Mouse (Mus musculus) testis, adult 2 months (tissue): ENCODE measurements around the gene Ercc6.

Experiments used
- CTCF ChIP-seq: fragments of 200-500 bp; IDR thresholded peaks from 2 replicates; pipeline ENCODE4 v1.5.1; 2012; ENCODE audit warnings: low read depth, mild to moderate bottlenecking, inconsistent platforms, low read length, moderate library complexity; ENCODE audit not compliant: control insufficient read depth, insufficient read depth, insufficient replicate concordance
- POLR2A ChIP-seq: fragments of 200-500 bp; IDR thresholded peaks from 2 replicates; pipeline ENCODE4 v1.6.1; 2012; ENCODE audit warnings: low read depth, mild to moderate bottlenecking, inconsistent platforms, low read length, moderate library complexity; ENCODE audit not compliant: control insufficient read depth

- TF ChIP-seq CTCF, result no peak
- TF ChIP-seq POLR2A, result no peak
Observed at GRCm38 (mm10) chr14:32553198-32553903, 40.0 kb downstream of the Ercc6 start.
